25 mouse cellular contexts compared by ENCODE assay signal in genomic region chr15:31120147-31120546, GRCm38 (mm10).
DNase-seq lines count a peak whose midpoint lies in the region; ATAC-seq and TF ChIP-seq lines count a peak whose summit lies in the region.
"Had no signal": no experiment of that assay in that cellular context is flagged by ENCODE, and none has a peak within 500 bp of the region (broad histone marks: within the 10 kb centered on the region; RNA-seq: fewer than 3 reads in every experiment).

No protein-coding gene starts in this region.

- no peaks in the 10 kb centered on the region for H3K27me3 ChIP-seq in forebrain, postnatal 0 days (ENCODE audit: insufficient read depth, low read length)
- no peaks in the 10 kb centered on the region for H3K27me3 ChIP-seq in forebrain, embryonic 11.5 days (ENCODE audit: control insufficient read depth, insufficient read depth, low read length)
- no peaks in the 10 kb centered on the region for H3K27me3 ChIP-seq in lung, embryonic 15.5 days
- H3K27me3 ChIP-seq: embryonic facial prominence, embryonic 13.5 days; limb, embryonic 13.5 days; stomach, embryonic 15.5 days had no signal

- H3K27ac ChIP-seq in forebrain, postnatal 0 days (ENCODE audit: low read depth, low read length): no peak overlapping the region
- H3K27ac ChIP-seq in forebrain, embryonic 11.5 days (ENCODE audit: low read depth, low read length): no peak overlapping the region
- H3K27ac ChIP-seq in lung, embryonic 15.5 days: peak overlapping the region; percentile 55; the same call in 1 of the 2 replicates
- H3K27ac ChIP-seq: embryonic facial prominence, embryonic 13.5 days; gastrocnemius, adult 2 months; limb, embryonic 13.5 days; liver, embryonic 14.5 days; midbrain, embryonic 10.5 days; stomach, embryonic 15.5 days had no signal

- peak; percentile 24 for DNase-seq in forebrain, postnatal 0 days
- no peak for DNase-seq in forebrain, embryonic 11.5 days (ENCODE audit: low spot score)
- DNase-seq in lung, postnatal 25 days (ENCODE audit: low spot score): no peak
- peak; percentile 12 for DNase-seq in Muller cell, postnatal 12 days (ENCODE audit: inconsistent ontology term)
- DNase-seq in lung, postnatal 10 days: peak; percentile 61
- no peak for DNase-seq in urinary bladder, postnatal 14 days (ENCODE audit: low spot score)
- DNase-seq in thymus, postnatal 10 days (ENCODE audit: low spot score in 2 of 2): no peak
- DNase-seq: adrenal gland, adult 2 months; cerebellum, adult 2 months; cerebellum, postnatal 25 days; embryo, embryonic 11 days; gastrocnemius, adult 2 months; kidney, adult 11 months; kidney, postnatal 4 days; layer of hippocampus, adult 9-11 months; thymus, adult 18-20 months; thymus, postnatal 4 days had no signal

- no peak overlapping the region for H3K9ac ChIP-seq in forebrain, postnatal 0 days
- no peak overlapping the region for H3K9ac ChIP-seq in forebrain, embryonic 11.5 days (ENCODE audit: low read length)
- H3K9ac ChIP-seq in lung, embryonic 15.5 days: no peak overlapping the region
- H3K9ac ChIP-seq: embryonic facial prominence, embryonic 13.5 days; limb, embryonic 13.5 days; liver, embryonic 14.5 days; stomach, embryonic 15.5 days had no signal

- peak; percentile 59 for ATAC-seq in forebrain, postnatal 0 days
- no peak for ATAC-seq in forebrain, embryonic 11.5 days (replicated peaks; ENCODE audit: low FRiP score)
- ATAC-seq in lung, embryonic 15.5 days (ENCODE audit: borderline replicate concordance, extremely low read depth, low FRiP score, low TSS enrichment): peak; percentile 81

- H3K4me3 ChIP-seq in forebrain, postnatal 0 days (ENCODE audit: low read depth, low read length): no peak overlapping the region
- no peak overlapping the region for H3K4me3 ChIP-seq in forebrain, embryonic 11.5 days (ENCODE audit: low read depth, low read length)
- no peak overlapping the region for H3K4me3 ChIP-seq in lung, embryonic 15.5 days
- H3K4me3 ChIP-seq: embryonic facial prominence, embryonic 13.5 days; erythroblast, embryonic 14.5 days; gastrocnemius, adult 2 months; limb, embryonic 13.5 days; midbrain, embryonic 10.5 days; stomach, embryonic 15.5 days had no signal

- TF ChIP-seq CTCF in forebrain, postnatal 0 days (IDR thresholded peaks at IDR 0.05; ENCODE audit: low read depth): no peak

- H3K36me3 ChIP-seq in forebrain, postnatal 0 days (ENCODE audit: insufficient read depth): no peaks in the 10 kb centered on the region
- H3K36me3 ChIP-seq in forebrain, embryonic 11.5 days (ENCODE audit: control insufficient read depth, insufficient read depth, low read length): no peaks in the 10 kb centered on the region
- no peaks in the 10 kb centered on the region for H3K36me3 ChIP-seq in lung, embryonic 15.5 days
- H3K36me3 ChIP-seq: embryonic facial prominence, embryonic 13.5 days; G1E; limb, embryonic 13.5 days; midbrain, embryonic 10.5 days; stomach, embryonic 15.5 days had no signal

- peaks cover 4% of the 10 kb centered on the region; the same call in 1 of the 2 replicates for H3K4me1 ChIP-seq in forebrain, postnatal 0 days (ENCODE audit: insufficient read depth)
- no peaks in the 10 kb centered on the region for H3K4me1 ChIP-seq in forebrain, embryonic 11.5 days (replicated peaks; ENCODE audit: control insufficient read depth, insufficient read depth, low read length)
- 0 out of 2 replicates have a peak, but pooled peaks cover 3% of the 10 kb centered on the region for H3K4me1 ChIP-seq in lung, embryonic 15.5 days
- H3K4me1 ChIP-seq: embryonic facial prominence, embryonic 13.5 days; limb, embryonic 13.5 days; midbrain, embryonic 10.5 days; stomach, embryonic 15.5 days had no signal

- no peak overlapping the region for H3K4me2 ChIP-seq in forebrain, postnatal 0 days (ENCODE audit: low read depth)
- no peak overlapping the region for H3K4me2 ChIP-seq in forebrain, embryonic 11.5 days (ENCODE audit: low read depth, low read length, severe bottlenecking)
- no peak overlapping the region for H3K4me2 ChIP-seq in lung, embryonic 15.5 days
- H3K4me2 ChIP-seq: embryonic facial prominence, embryonic 13.5 days; limb, embryonic 13.5 days; stomach, embryonic 15.5 days had no signal

- 30% methylated on average over 6 of the region's 6 CpGs for WGBS in forebrain, postnatal 0 days
- 58% methylated on average over 6 of the region's 6 CpGs for WGBS in forebrain, embryonic 11.5 days
- WGBS in lung, embryonic 15.5 days: 45% methylated on average over 6 of the region's 6 CpGs

- no peaks in the 10 kb centered on the region for H3K9me3 ChIP-seq in forebrain, postnatal 0 days (ENCODE audit: low read length)
- no peaks in the 10 kb centered on the region for H3K9me3 ChIP-seq in forebrain, embryonic 11.5 days (ENCODE audit: control insufficient read depth, low read length)
- no peaks in the 10 kb centered on the region for H3K9me3 ChIP-seq in lung, embryonic 15.5 days
- H3K9me3 ChIP-seq: embryonic facial prominence, embryonic 13.5 days; G1E; limb, embryonic 13.5 days; midbrain, embryonic 10.5 days; stomach, embryonic 15.5 days had no signal

Comparison
In these comparisons a context has a peak if more than half of its experiments do, and no peak if none do; other contexts are left out.
1. DNase-seq: peak in forebrain, postnatal 0 days (single experiment), Muller cell, postnatal 12 days (single experiment) and lung, postnatal 10 days (single experiment); none in forebrain, embryonic 11.5 days (single experiment), lung, postnatal 25 days (single experiment), urinary bladder, postnatal 14 days (single experiment) and thymus, postnatal 10 days (0 of 2).